Mouse (Mus musculus) heart, postnatal 0 days (tissue): ENCODE results near the gene Anks3.

Source experiments
- CTCF ChIP-seq: IDR thresholded peaks from 2 replicates; pipeline ENCODE4 v1.5.1; 2016; ENCODE audit warnings: antibody characterized with exemption, control low read depth, low read depth
- EP300 ChIP-seq: IDR thresholded peaks from 2 replicates; pipeline ENCODE4 v1.6.1; 2016; ENCODE audit warnings: antibody characterized with exemption, low read depth

GRCm38 (mm10) chr16:4913783-4914735 is 49.9 kb downstream of the Anks3 start:
- TF ChIP-seq EP300, result no peak
- TF ChIP-seq CTCF, result peak; percentile 97
